Mouse (Mus musculus) ZHBTc4 (cell line): ENCODE data around the gene Rbsn.
A peak's percentile ranks its signal among the peaks of the same experiment; 100 is the strongest.

Experiments used
- DNase-seq: peaks from one replicate; pipeline ENCODE4 v3.0.0-alpha.2; 2011; ENCODE audit warnings: low read depth, low spot score

The Rbsn gene

DNA sequence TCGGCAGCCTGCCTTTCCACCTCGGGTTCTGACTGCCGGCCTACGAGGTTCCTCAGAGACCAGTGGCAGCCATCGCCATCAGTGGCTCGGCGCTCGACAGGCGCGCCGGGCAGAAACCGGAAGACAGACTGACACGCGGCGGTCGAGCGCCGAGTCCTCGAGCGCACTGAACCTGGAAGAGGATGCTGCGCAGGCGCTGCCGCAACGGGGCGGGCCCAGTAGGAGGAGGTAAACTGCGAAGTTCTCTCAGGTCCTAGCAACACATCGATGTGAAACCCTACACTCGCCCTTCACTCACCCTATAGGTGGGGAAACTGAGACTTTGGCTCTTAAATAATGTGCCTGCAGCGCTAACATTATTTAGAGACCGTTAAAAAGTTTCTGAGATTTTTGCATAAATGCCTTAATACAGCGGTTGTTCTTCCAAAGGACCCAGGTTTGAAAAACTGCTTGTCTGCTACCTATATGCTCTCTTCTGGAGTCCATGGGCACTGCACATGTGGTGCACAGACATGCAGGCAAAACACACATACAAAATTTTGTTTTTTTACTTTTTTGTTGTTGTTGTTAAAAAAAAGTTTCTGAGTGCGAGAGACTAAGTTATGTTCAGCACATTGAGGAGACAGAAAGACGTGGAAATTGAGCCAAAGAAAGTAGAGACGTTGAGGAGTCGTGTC lies at the start of gene Rbsn:
Rbsn (minus strand) TSS at position 153 of the 677 bp plus-strand sequence.
- peak; percentile 98 for DNase-seq

DNA sequence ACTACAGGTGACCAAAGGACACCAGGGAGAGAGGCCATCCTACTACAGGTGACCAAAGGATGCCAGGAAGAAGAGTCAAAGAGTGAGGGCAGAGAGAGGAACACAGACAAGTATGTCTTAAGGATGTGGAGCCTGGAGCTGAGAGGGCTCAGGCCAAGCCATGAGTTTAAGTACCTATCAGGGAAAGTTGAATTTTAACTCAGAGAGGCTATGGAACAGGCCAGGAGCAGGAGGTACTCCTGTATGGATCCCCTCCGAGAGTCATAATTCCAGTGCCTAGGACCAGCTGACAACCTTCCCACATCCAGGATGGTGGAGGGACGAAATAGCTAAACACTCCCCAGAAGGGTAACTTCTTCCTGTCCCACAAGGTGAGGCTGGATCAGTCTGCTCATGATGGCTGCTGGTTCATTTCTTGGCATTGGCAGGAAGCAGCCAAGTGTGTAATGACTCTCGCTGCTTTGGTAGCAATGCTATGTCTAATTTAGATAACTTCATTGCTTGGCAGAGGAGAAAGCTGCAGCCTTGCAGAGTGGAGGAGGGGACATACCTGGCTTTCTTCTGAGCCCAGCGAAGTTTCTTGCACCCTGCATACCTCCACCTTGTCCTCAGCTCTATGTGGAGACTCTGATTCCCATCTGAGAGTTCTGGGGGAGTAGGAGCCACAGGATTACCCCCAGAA lies 46.6 kb upstream of the Rbsn start:
- DNase-seq = no peak

DNA sequence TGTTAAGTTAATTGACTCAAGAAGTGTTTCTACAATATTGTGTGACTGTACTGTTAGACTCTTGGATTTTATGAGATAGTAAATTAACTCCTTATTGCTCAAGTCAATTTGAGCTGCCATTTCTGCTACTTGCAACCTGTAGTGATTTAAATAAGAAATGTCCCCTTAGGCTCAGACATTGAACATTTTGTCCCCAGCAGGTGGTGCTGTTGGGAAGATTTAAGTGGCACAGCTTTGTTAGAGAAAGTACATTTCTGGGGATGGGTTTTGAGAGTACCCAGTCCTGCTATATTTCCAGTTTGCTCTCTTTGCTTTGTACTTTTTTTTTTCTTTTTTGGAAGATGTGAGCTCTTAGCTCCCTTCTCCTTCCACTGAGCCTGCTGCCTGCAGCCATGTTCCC lies 40.6 kb upstream of the Rbsn start:
- peak; percentile 59 for DNase-seq

DNA sequence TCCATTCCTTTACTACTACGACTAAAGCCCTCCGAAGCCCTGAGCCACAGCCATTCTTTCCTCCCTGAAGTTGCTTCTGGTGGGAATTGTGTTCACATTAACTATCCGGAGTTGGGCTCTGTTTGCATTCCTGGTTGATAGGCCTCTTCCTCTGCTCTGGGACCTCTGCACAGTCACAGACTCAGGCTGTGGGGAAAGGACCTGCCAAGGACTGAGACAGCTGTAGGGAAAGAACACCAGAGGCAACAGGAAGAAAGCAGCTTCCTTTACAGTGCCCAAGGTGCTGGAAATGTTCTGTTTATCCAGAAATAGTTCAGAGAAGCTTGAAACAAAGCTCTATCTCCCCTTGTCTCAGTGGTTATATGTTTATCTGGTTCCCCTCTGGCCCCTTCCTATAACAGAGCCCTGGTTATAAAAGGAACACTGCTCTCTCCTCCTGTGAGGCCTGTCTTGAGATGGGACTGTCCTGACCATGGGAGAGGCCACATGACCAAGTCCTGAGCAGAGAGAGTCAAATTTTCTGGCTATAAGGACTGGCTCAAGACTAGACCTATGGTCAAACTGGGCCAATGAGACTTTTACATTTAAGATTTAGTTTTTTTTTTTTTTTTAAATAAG lies 38.6 kb upstream of the Rbsn start:
- no peak for DNase-seq

DNA sequence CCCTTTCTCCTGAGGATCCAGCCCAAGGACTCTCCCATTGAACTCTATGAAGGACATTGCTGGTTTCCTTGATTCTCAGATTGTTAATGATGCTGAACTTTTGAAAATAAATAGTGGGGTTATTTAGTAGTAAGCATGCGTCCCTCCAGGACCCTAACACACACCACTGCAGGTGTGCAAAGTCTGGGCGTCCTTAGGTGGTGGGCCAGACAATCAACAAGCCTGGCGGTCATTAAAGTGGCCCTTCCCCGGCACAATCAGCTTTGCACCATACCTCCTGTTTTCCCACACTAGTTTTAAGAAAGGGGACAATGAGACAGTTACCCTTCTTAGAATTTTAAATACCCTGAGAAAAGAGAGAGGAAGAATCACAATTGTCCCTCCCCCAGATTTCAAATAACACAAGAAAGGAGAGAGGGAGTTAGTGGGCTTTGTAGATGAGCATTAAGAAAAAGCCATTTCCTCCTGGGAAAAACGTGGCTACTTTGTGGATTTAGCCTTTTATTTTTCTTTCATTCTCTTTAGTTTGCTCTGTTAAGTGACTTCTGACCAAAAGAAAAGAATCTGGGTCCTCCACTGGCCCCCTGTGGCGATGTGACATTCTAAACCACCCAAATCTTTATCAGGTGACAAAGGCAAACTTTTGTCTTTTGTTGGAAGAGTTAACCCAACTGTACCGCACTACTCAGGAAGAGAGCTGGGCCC lies 32.6 kb upstream of the Rbsn start:
- DNase-seq = peak; percentile 96

DNA sequence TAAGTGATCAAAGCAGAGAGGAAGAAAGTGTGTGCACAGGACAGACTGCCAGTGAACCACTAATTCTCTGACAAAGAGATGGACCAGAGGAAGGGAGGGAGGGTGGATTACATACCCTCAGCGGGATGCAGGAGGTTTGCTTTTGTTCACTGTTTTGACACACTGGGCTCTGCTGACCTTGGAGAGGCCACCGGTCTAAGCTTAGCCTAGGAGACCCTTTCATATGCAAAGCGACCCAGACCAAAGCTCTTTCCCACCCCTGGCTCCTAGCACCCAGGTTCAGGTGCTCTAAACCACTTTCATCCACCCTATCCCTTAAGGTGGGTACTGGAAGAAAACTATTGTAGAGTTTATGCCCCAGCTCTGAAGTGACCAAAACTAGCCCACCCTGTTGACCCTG lies 31.6 kb upstream of the Rbsn start:
- peak; percentile 93 for DNase-seq

DNA sequence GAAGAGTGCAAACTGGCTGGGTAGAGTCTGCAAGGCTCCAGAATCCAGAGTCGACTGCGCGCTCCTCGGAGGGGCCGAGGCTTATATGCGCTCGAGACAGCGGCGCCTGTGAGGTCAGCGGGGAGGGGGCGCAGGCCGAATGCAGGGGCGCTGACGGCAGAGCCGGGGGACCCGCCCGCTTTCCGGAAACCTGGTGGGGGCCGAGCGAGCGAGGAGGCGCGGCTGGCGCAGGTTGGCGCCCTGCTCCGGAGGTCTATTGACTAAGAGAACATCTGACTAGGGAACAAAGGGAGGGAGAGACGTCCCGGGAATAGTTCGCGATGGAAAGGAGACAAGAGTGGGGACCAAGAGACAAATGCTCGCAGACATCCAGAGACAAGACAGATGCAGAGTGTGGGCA lies 29.9 kb upstream of the Rbsn start, which contains the start of gene Trh:
Trh (minus strand) TSS at position 60 of the 400 bp plus-strand sequence.
- DNase-seq = peak; percentile 62

DNA sequence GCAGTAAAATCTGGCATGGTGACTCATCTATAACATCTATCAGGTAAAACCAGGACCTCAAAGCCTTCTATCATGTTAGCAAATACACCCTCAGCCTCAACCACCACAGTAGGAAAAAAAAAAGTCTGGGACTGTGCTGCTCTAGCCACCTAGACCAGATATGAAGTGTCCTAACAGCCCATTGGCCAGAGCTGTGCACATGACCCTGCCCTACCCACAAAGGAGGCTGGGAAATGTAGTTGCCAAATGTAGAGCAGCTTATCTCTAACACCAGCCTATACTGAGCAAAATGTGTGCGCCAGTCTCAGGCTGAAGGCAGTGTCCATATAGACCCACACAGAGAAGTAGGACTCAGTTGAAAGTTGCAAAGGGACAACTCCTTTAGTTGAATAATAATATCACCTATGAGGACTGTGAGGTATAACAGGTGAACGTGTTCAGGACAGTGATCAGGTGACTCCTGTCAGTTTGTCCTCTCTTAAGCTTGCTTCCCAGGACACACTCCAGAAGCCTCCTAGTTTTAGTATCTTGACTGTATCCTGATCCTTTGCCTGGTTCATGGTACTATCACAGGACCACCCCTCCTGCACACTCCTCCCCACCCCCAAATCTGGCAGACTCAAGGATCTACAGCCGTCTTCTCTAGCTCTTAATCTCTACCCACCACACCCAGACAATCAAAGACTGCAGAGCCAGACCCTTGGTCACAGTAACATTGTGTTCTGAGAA lies 26.6 kb upstream of the Rbsn start:
- DNase-seq = peak; percentile 63

DNA sequence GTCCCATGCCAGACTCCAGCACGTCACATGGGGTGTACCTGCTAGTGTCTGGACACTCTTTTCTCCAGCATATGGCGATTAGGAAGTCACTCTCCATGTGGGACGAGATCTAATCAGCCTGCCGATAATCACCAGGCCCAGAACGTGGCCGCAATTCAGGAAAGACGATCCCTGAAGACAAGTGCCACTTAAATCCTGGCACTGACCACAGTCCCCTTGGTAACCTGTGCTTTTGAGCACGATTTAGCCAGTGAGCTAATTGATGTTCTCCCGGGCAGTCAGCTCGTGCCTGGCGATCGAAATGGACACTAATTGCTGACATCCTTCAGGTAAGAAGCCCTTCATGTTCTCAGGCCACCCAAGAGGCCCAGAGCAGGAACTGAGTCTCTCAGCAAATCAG lies 20.3 kb upstream of the Rbsn start:
- no peak for DNase-seq

DNA sequence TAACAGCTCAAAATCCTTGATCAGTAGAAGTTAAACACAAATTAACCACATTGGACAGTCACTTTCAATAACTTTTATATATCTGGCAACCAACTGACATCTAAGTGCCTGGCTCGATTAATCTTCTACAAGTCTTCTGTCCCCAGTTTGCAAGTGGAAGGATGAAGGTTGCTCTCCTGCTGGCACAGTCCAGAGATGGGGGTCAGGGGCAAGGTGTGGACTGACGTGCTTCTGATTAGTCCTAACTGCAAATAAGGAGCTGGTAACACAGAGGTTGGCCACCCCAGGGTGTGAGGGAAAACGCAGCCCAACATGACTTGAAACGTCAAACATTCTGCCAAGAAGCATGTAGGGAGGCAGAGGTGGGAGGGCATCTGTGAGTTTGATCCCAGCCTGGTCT lies 17.0 kb upstream of the Rbsn start:
- DNase-seq = no peak

DNA sequence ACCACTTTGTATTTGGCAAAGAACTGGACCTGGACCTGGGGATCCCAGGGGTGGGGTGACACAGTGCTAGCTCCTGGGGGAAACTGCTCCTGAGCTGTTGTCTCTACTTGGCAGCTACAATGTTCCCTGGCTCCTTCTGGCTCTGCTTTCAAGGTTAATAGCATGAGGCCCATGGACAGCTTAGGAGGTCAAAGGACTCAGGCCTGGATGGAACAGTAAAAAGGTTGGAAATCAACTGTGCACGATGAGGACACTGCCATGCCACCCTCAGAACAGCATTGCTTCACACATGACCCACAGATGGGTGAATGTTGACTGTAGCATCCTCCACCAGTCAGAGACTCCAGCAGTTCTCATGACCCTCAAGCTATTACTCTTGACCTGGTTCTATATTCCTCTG lies 16.6 kb upstream of the Rbsn start:
- DNase-seq = no peak

DNA sequence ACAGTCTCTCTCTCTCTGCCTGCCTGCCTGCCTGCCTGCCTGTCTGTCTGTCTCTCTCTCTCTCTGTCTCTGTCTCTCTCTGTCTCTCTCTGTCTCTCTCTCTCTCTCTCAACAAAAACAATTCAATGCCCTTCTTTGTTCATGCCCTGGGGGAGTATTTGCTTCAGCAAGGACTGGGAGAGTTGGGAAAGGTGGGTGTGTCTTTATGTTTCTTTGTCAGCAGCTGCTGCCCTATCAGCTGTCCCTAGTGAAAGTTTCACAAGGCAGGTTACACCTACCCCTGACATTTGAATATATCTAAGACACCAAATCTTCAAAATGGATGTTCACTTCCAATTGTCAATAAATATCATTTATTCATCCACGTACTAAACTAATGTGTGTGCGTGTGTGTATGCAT lies 14.9 kb upstream of the Rbsn start:
- DNase-seq = peak; percentile 67

DNA sequence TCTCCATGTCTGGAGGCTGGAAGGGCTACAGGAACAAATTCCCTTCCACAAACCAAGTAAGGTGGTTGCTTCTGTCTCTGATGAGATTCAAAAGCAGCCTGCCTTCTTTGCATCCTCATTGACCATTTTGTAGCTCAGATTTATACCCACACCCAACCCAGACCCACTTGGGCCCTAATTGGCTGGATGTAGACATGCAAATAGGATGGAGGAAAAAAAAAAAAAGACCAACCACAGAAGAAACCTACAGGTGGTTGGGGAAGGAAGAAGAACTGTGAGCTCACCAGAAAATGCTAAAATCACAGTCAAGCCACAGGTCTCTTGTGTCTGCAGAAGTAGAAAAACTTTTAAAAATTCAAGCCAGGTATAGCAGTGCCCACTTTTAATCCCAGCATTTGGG lies 14.4 kb upstream of the Rbsn start:
- no peak for DNase-seq

DNA sequence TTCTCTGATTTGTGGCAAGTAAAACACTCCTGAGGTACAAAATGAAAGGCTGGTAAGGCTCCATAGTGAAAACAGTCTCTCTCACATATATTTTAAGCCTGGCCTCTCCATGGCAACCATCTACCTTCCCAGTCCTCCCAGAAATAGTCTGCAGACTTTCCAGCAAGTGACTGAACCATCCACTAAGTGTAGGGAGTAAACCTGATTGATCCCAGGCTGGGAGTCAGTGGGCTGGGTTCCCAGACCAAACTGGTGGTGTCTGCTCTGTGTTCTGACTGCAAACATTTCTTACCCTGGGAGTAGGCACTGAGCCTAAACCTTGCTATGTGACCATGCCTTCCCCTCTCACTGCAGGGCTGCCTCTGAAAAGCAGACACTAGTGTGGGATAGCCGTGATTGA lies 10.3 kb upstream of the Rbsn start:
- no peak for DNase-seq

DNA sequence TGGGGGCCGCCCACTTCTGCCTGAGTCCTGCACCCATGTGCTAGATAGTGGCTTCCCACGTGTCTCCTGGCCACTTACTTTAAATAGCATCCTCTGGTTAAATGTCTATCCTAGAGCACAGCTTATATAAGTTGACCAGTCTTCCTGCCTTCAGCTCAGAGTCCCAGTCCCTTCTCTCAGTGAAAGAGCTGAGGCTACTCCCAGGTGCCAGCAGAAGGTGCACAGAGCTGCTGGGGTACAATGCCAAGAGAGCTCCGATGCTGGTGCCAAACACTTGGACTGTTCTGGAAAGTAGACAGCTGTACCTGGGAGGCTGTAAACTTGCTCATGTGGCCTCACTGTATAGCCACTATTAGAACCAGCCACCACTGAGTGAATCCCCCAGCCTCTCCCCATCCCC lies 7.3 kb upstream of the Rbsn start:
- DNase-seq = no peak

DNA sequence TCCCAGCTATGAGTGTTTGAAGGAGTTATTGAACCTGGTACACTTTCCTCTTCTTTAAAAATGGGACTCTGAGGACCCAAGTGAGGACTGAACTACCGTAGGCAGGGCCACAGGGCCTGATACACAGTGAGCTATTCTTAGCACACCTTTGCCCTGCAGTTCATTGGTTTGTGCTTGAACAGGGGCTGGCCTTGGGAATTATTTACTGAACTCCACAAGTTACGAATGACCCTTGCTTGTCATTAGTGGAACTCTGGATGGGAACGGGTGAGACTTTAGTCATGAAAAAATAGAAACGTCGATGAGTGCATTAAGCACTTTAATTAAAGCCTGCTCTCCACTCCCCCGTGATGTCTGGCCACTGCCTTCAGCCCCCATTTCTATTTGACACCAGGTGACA lies 6.9 kb upstream of the Rbsn start:
- no peak for DNase-seq

DNA sequence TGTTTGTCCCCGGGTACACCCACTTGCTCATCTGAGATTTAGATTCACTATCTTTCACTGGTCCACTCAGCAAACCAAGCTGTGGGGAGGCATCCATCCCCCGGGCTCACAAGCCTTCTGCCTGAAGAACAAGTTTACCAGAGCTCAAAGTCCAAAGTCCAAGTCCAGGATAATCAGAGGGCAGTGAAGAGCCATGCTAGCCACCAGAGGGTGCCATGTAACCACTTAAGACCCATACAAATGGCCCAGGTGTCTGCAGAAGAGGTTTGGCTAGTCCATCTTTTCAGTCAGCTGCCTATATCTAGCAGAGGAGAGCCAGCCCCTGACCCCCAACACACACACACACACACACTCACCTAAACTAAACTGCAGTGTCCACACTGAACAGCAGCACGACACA lies 4.7 kb upstream of the Rbsn start:
- peak; percentile 81 for DNase-seq

DNA sequence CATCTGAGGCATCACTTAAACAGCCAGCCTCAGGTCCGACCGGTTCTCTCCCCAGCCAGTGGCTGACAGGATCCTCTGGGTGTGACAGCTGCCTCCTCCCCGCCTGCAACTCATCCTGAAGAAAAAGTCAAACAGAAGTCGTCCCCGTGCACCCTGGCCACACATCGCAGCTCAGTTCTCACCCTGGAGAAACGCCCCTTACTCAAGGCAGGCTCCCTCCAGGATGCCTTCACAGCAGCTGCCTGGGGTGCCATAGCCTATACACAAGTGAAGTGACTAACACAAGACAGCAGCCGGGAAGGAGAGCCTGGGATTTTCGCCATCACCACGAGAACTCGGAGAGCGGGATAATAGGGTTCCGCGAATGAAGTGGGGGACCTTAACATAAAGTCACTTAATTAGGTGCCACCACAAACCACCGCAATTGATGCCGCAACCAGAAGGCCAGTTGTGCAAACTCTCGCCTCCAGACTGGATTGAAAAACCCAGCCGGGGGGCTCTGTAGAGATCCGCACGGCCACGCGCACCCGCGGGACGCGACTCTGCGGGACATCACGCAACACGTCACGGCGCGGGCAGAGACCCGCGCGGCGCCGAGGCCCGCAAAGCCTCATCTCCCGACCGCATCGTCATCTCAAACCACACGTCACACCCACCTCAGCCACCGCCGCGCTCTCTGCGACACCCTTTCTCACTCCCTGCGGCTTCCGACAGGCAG lies 511 bp downstream of the Rbsn start:
- peak; percentile 57 for DNase-seq

DNA sequence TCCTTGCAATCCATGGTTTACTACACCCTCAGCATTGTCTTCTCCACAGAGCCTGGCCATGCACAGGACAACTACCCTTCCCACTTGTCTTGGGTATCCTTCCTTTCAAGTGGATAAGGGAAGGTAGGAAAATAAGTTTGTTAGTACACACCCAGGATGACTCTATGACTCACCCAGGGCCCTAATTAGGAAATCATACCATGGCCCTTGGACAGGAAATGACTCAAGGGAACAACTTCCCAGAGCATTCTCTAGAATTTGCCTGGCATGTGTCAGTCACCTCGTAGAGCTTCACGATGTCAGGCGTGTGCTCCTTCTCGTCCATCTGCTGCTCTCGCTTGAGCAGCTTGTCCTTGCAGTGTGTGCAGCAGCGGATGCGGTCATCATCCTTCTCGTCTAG lies 15.3 kb downstream of the Rbsn start:
- no peak for DNase-seq

DNA sequence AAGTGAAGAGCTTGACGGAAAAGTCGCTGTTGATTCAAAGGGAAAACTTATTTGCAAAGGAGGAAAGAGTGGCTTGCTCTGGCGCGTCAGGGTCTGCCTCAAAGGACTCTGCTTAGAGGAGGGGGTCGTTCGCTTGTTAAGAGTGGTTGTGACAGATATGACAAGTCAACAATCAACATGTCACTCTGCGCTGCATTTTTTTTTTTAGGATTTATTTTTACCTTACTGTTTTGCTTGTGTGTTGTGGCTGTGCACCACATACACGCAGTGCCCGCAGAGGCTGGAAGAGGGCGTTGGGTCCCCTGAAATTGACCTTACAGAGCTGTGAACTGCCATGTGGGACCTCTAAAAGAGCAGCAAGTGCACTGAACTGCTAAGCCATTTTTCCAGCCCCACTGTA lies 30.5 kb downstream of the Rbsn start:
- no peak for DNase-seq

DNA sequence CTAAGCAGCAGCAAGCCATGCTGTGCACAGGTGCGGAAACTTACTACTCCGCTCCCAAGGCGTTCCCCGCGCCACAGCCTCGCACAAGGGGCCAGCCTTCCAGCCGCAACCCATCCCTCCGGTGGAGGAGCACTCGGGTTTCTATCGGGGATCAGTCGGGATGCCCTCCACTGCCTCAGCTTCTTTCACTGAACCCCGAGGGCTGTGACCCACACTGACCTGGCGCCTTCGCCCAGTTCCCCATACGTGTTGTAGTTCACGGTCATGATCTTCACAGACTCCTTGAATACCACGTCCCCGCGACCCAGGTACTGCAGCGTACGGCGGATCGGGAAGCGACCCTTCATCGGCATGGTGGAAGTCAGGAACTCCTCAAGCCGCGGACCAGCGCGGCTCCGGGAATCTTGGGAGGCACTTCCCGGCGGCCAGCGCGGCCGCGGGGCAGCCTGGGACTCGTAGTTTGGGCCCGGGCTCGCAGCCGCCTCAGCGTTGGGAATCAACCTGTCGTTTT lies 31.0 kb downstream of the Rbsn start, which contains the start of gene Mrps25:
Mrps25 (minus strand) TSS at position 413 of the 511 bp plus-strand sequence.
- peak; percentile 90 for DNase-seq
